Mouse (Mus musculus) small intestine, adult 2 months (tissue): Measurements from ENCODE around the gene Srarp.

Source experiments
- CTCF ChIP-seq: fragments of 200-500 bp; IDR thresholded peaks from 2 replicates; pipeline ENCODE4 v1.5.1; 2012; ENCODE audit warnings: low read depth, mild to moderate bottlenecking, control low read depth, inconsistent platforms, low read length, moderate library complexity, mixed read lengths; ENCODE audit not compliant: insufficient replicate concordance, insufficient read length; ENCODE audit errors: extremely low read depth
- POLR2A ChIP-seq: fragments of 200-500 bp; IDR thresholded peaks from 2 replicates; pipeline ENCODE4 v1.6.1; 2012; ENCODE audit warnings: low read depth, mild to moderate bottlenecking, control low read depth, inconsistent platforms, low read length, moderate library complexity

GRCm38 (mm10) chr4:141458236-141458635 is 22.3 kb upstream of the Srarp start:
- TF ChIP-seq CTCF, result no peak
- no peak for TF ChIP-seq POLR2A
